Mouse (Mus musculus): ENCODE data around the gene Gldc. TPM values are rescaled to one million over a fixed set of nuclear protein-coding genes. Genes with fewer than 3 reads are reported as not detected.

The Gldc gene
- total and polyA plus RNA-seq, 2 experiments from 2014 or later, result 8.2 to 12.7 TPM

DNA sequence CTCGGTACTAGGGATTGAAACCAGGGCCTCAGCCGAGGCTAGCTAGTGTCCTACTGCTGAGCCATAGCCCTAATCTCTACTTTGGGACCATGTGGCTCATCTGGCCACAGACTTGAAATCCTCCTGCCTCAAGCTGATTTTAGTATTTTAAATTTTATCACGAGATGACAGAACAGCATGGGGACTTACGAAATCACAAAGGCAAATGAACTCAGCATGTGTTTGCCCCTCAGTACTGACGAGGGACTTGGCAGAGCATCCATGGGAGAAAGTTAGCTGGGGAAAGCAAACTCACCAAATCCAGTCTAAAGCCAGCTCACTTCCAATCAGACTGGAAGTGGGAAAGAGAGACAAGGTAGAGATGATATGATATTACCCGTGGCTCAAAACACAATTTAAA, 28.5 kb downstream of the Gldc start:
- peak; percentile 48 for DNase-seq
- ATAC-seq, result peak; percentile 77
- Histone ChIP-seq H3K9me3 (ENCODE audit: low read length) (no peaks in the 10 kb centered on the region), H3K9ac (no peak overlapping the region), H3K36me3 (ENCODE audit: insufficient read depth) (no peaks in the 10 kb centered on the region), H3K27ac (ENCODE audit: low read depth, low read length) (no peak overlapping the region), H3K4me1 (ENCODE audit: insufficient read depth) (no peaks in the 10 kb centered on the region), H3K4me3 (ENCODE audit: low read depth, low read length) (no peak overlapping the region), H3K27me3 (ENCODE audit: insufficient read depth, low read length) (no peaks in the 10 kb centered on the region), H3K4me2 (ENCODE audit: low read depth) (no peak overlapping the region)
- no peak for TF ChIP-seq CTCF (IDR thresholded peaks at IDR 0.05; ENCODE audit: low read depth)
- 55% methylated on average over 6 of the region's 6 CpGs for WGBS

DNA sequence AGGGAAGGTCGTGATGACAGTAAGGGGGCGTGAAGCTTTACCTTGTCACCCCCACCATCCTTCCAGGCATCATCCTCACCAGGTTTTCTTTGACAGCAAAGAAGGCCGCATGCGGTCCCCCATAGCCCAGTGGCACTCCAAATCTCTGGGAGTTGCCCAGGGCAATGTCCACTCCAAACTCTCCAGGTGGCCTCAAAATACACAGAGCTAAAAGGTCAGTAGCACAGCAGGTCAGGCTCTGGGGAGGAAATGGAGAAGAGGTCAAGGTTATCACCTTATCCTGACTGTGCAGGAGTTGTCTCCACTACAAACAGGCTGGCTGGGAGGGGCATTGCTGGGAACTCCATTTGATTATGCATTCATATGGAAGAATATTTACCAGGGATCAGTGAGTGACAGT, 30.1 kb downstream of the Gldc start:
- DNase-seq (no peak), ATAC-seq (no peak)
- 98% methylated on average over 4 of the region's 4 CpGs for WGBS
- no peak overlapping the region for H3K4me2 ChIP-seq (ENCODE audit: low read depth)
- H3K27ac ChIP-seq (ENCODE audit: low read depth, low read length), result no peak overlapping the region
- no peak overlapping the region for H3K9ac ChIP-seq
- no peak for TF ChIP-seq CTCF (IDR thresholded peaks at IDR 0.05; ENCODE audit: low read depth)
- H3K36me3 ChIP-seq (ENCODE audit: insufficient read depth), result no peaks in the 10 kb centered on the region
- no peaks in the 10 kb centered on the region for H3K9me3 ChIP-seq (ENCODE audit: low read length)
- H3K4me1 ChIP-seq (ENCODE audit: insufficient read depth), result no peaks in the 10 kb centered on the region
- H3K27me3 ChIP-seq (ENCODE audit: insufficient read depth, low read length), result no peaks in the 10 kb centered on the region
- H3K4me3 ChIP-seq (ENCODE audit: low read depth, low read length), result no peak overlapping the region

DNA sequence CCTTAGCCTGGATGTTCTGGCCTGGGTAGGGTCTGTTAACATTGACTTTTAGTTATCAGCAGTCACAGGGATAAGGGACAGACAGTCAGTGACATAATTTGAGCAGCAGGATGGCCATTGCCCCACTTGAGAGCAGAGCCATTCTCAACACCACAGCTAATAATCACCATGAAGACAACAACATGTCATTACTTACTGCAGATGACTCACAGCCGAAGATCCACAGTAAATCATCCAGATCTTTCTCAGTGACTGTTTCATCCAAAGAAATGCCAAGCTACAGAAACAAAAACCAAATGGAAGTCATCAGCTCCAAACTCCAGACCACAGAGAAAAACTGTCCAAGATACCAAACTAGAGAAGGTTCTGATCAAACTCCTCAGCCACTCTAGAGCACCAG, 38.9 kb downstream of the Gldc start:
- Histone ChIP-seq H3K9me3 (ENCODE audit: low read length) (no peaks in the 10 kb centered on the region), H3K36me3 (ENCODE audit: insufficient read depth) (0 out of 2 replicates have a peak, but pooled peaks cover 4% of the 10 kb centered on the region), H3K4me3 (ENCODE audit: low read depth, low read length) (no peak overlapping the region), H3K4me2 (ENCODE audit: low read depth) (no peak overlapping the region), H3K27me3 (ENCODE audit: insufficient read depth, low read length) (no peaks in the 10 kb centered on the region), H3K27ac (ENCODE audit: low read depth, low read length) (no peak overlapping the region), H3K4me1 (ENCODE audit: insufficient read depth) (no peaks in the 10 kb centered on the region), H3K9ac (no peak overlapping the region)
- no peak for TF ChIP-seq CTCF (IDR thresholded peaks at IDR 0.05; ENCODE audit: low read depth)
- ATAC-seq (no peak), DNase-seq (no peak)
- WGBS, result 84% methylated on average over 1 of the region's 1 CpGs

DNA sequence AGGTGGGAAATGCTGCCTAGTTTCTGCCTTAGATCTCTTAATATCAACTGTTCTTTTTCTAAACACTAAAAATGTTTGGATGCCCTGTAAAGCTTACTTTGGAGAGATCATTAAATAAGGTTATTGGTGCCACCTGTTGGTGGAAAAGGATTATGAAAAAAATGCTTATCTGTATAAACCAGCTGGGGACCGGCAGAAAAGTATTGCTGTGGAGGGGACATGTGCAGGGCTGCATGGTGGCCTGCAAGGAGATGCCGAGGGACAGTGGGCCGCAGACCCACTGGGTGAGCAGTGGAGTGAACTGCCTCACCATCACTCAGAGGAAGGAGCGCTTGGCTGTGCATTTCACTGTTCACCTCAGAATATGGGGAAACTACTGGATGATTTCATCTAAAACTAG, 47.1 kb downstream of the Gldc start:
- no peaks in the 10 kb centered on the region for H3K9me3 ChIP-seq (ENCODE audit: low read length)
- no peaks in the 10 kb centered on the region for H3K27me3 ChIP-seq (ENCODE audit: insufficient read depth, low read length)
- 70% methylated on average over 4 of the region's 4 CpGs for WGBS
- DNase-seq (peak; percentile 84), ATAC-seq (peak; percentile 77)
- no peaks in the 10 kb centered on the region for H3K36me3 ChIP-seq (ENCODE audit: insufficient read depth)
- TF ChIP-seq CTCF (IDR thresholded peaks at IDR 0.05; ENCODE audit: low read depth), result peak; percentile 63
- H3K9ac ChIP-seq, result no peak overlapping the region
- no peak overlapping the region for H3K27ac ChIP-seq (ENCODE audit: low read depth, low read length)
- H3K4me2 ChIP-seq (ENCODE audit: low read depth), result no peak overlapping the region
- H3K4me1 ChIP-seq (ENCODE audit: insufficient read depth), result no peaks in the 10 kb centered on the region
- no peak overlapping the region for H3K4me3 ChIP-seq (ENCODE audit: low read depth, low read length)

DNA sequence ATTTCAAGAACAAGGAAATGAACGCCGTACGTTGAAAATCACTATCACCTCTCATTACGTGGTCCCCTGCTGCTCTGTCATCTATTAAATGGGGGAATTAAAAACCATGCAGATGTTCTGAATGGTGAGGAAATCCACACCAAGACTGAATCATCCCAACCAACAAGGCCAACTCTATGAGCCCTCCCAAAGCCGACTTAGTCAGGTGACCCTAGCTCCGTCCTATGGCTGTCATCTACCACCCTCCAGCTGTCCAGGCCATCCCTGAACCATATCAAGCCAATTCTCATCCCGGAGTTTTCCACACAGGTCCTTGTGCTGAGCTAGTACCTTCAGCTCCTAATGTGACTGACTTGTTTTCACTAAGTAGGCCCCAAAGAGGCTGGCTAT, 49.6 kb downstream of the Gldc start:
- H3K27me3 ChIP-seq (ENCODE audit: insufficient read depth, low read length), result no peaks in the 10 kb centered on the region
- no peak overlapping the region for H3K9ac ChIP-seq
- no peak overlapping the region for H3K4me3 ChIP-seq (ENCODE audit: low read depth, low read length)
- H3K36me3 ChIP-seq (ENCODE audit: insufficient read depth), result no peaks in the 10 kb centered on the region
- H3K9me3 ChIP-seq (ENCODE audit: low read length), result no peaks in the 10 kb centered on the region
- ATAC-seq, result no peak
- H3K27ac ChIP-seq (ENCODE audit: low read depth, low read length), result 0 out of 2 replicates have a peak overlapping the region, but pooled peaks have one; percentile 3
- no peak for TF ChIP-seq CTCF (IDR thresholded peaks at IDR 0.05; ENCODE audit: low read depth)
- no peaks in the 10 kb centered on the region for H3K4me1 ChIP-seq (ENCODE audit: insufficient read depth)
- WGBS, result 58% methylated on average over 7 of the region's 7 CpGs
- DNase-seq, result no peak
- H3K4me2 ChIP-seq (ENCODE audit: low read depth), result no peak overlapping the region

DNA sequence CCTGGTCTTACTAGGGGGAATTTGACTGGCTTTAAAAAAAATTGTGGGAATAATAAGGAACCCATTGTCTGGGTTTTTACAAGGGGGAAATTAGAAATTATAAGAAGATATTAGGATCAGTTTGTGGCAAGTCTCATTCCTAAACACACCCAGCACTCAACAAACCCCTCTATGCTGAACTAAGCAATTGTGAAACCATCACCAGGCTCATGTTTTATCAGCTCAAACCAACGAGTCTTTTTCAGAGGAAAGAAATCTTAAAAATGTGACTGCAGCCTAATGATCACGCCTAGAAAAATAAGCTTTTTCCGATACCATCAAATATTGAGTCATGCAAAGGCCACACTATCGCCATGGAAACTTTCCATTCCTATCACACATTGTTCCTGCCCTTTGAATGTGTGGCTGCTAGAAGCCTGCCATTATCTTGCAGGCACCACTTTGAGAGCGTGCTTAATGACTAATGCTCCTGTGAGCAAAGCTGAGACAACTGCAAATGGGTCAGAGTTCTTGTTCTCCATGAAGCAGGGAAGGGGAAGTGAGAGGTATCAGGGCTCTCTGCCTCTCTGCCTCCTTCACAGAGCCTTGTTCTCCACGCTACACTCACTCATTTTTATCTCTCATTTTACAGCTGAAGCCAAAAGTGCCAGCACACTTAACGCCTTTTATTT, 50.1 kb downstream of the Gldc start:
- Histone ChIP-seq H3K9ac (no peak overlapping the region), H3K4me1 (ENCODE audit: insufficient read depth) (no peaks in the 10 kb centered on the region), H3K9me3 (ENCODE audit: low read length) (no peaks in the 10 kb centered on the region), H3K4me2 (ENCODE audit: low read depth) (no peak overlapping the region), H3K36me3 (ENCODE audit: insufficient read depth) (no peaks in the 10 kb centered on the region), H3K27ac (ENCODE audit: low read depth, low read length) (0 out of 2 replicates have a peak overlapping the region, but pooled peaks have one; percentile 3), H3K27me3 (ENCODE audit: insufficient read depth, low read length) (no peaks in the 10 kb centered on the region), H3K4me3 (ENCODE audit: low read depth, low read length) (no peak overlapping the region)
- 27% methylated on average over 7 of the region's 7 CpGs for whole genome bisulfite sequencing
- TF ChIP-seq CTCF (IDR thresholded peaks at IDR 0.05; ENCODE audit: low read depth), result no peak
- DNase-seq, result peak; percentile 19
- ATAC-seq, result peak; percentile 65

DNA sequence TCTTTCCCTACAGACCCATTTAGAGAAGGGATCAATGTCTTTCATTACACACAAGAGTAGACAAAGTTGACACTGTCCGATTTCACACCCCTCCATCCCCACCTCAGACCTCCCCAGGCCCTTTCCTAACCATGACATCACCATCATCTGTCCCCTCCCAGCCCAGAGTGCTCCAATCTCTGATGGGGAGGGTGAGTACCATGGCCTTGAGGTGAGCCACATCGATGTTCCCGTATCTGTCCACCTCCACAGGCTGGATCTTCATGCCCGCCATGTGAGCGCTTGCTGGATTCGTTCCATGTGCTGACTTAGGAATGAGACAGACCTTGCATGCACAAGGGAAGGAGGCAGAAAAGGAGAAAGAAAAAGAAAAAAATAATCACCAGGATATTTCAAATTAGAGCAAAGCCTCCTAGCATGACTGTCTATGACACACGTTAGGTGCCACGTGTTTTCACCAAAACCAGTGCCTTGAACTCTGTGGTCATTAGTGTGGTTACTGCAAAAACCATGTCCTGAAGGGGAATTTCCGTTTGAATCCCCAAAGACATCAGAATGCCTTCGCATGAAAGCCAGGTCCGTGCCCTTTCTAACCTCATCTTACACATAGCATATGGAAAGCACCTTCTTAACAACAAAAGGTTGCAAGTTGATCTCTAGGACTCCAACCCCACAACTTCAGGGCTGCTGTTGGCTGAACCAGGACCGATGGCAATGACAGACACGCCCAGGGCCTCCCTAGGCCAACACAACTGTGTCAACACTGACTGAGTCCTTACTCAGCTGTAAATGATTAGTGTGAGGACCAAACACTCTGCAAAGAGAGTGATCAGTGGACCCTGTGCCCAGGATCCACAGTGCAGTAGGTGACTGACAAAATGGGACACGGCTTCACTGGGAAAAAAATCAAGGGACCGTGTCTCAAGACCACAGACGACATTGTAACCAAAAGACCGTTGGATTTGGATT, 56.6 kb downstream of the Gldc start:
- no peak overlapping the region for H3K4me2 ChIP-seq (ENCODE audit: low read depth)
- H3K9me3 ChIP-seq (ENCODE audit: low read length), result no peaks in the 10 kb centered on the region
- H3K4me1 ChIP-seq (ENCODE audit: insufficient read depth), result peaks cover 24% of the 10 kb centered on the region
- peak; percentile 15 for ATAC-seq
- no peak for TF ChIP-seq CTCF (IDR thresholded peaks at IDR 0.05; ENCODE audit: low read depth)
- no peaks in the 10 kb centered on the region for H3K36me3 ChIP-seq (ENCODE audit: insufficient read depth)
- H3K4me3 ChIP-seq (ENCODE audit: low read depth, low read length), result no peak overlapping the region
- peak; percentile 51 for DNase-seq
- WGBS, result 75% methylated on average over 17 of the region's 17 CpGs
- H3K27ac ChIP-seq (ENCODE audit: low read depth, low read length), result peak overlapping the region; percentile 84
- 0 out of 2 replicates have a peak overlapping the region, but pooled peaks have one; percentile 18 for H3K9ac ChIP-seq
- no peaks in the 10 kb centered on the region for H3K27me3 ChIP-seq (ENCODE audit: insufficient read depth, low read length)
